Mouse (Mus musculus) hindbrain, embryonic 12.5 days (tissue): ENCODE data around the gene Gm3646. TPM values are rescaled to one million over a fixed set of nuclear protein-coding genes. Genes with fewer than 3 reads are reported as not detected.
A peak's percentile ranks its signal among the peaks of the same experiment; 100 is the strongest.

Source experiments
- ATAC-seq: fragments of 200-750 bp; cut with Nextera tagmentation; 2 replicates; pipeline ENCODE4 v1.8.0; 2017; ENCODE audit warnings: moderate TSS enrichment; ENCODE audit not compliant: low FRiP score
- H3K27ac ChIP-seq: fragments of 300-500 bp; sonication (generic); 2 replicates; pipeline ENCODE4 v1.5.1; 2016; ENCODE audit warnings: mild to moderate bottlenecking
- H3K27me3 ChIP-seq: fragments of 300-500 bp; sonication (generic); 2 replicates; pipeline ENCODE4 v1.6.1; 2016; ENCODE audit warnings: mild to moderate bottlenecking
- H3K36me3 ChIP-seq: fragments of 300-500 bp; sonication (generic); 2 replicates; pipeline ENCODE4 v1.6.1; 2016; ENCODE audit warnings: mild to moderate bottlenecking
- H3K4me1 ChIP-seq: fragments of 300-500 bp; sonication (generic); 2 replicates; pipeline ENCODE4 v1.6.1; 2016
- H3K4me2 ChIP-seq: fragments of 300-500 bp; sonication (generic); replicated peaks from 2 replicates; pipeline ENCODE4 v1.6.1; 2016; ENCODE audit warnings: mild to moderate bottlenecking
- H3K4me3 ChIP-seq: fragments of 300-500 bp; sonication (generic); 2 replicates; pipeline ENCODE4 v1.5.1; 2016; ENCODE audit warnings: mild to moderate bottlenecking
- H3K9ac ChIP-seq: fragments of 300-500 bp; sonication (generic); 2 replicates; pipeline ENCODE4 v1.6.1; 2016; ENCODE audit warnings: mild to moderate bottlenecking, moderate library complexity
- H3K9me3 ChIP-seq: fragments of 300-500 bp; sonication (generic); replicated peaks from 2 replicates; pipeline ENCODE4 v1.6.1; 2016; ENCODE audit warnings: mild to moderate bottlenecking
- WGBS: fragments of 180-500 bp; shearing (Covaris S2); methylation state at CpG from one replicate; pipeline ENCODE4 v1.1.7; 2016; 5-methylcytosine and 5-hydroxymethylcytosine counted together
- polyA plus RNA-seq: library from polyadenylated mRNA; unstranded; fragments of >200 nt; fragmentation: Nextera tagmentation; extraction: Ambion mirVana; gene quantifications from 2 replicates; pipeline ENCODE4 v1.2.1, GENCODE M21; 2016

The Gm3646 gene
- polyA plus RNA-seq, result not detected in 2 replicates

- no peaks in the 10 kb centered on the region for H3K36me3 ChIP-seq
- no peaks in the 10 kb centered on the region for H3K4me1 ChIP-seq
- H3K9me3 ChIP-seq, result no peaks in the 10 kb centered on the region
- H3K4me3 ChIP-seq, result no peak within 1 kb of the TSS
- ATAC-seq, result no peak
- no peak within 1 kb of the TSS for H3K27ac ChIP-seq
- no peaks in the 10 kb centered on the region for H3K27me3 ChIP-seq
- no peak within 1 kb of the TSS for H3K4me2 ChIP-seq
- no peak within 1 kb of the TSS for H3K9ac ChIP-seq
- WGBS, result 84% methylated on average over 4 of the region's 4 CpGs
These were observed at the start of gene Gm3646 for GRCm38 (mm10) chr1:39805243-39805979. Gm3646 (minus strand) TSS chr1:39805332.

- Histone ChIP-seq H3K9ac (no peak overlapping the region), H3K27me3 (no peaks in the 10 kb centered on the region), H3K9me3 (no peaks in the 10 kb centered on the region), H3K4me1 (peaks cover 4% of the 10 kb centered on the region), H3K27ac (no peak overlapping the region), H3K4me2 (no peak overlapping the region), H3K4me3 (no peak overlapping the region), H3K36me3 (no peaks in the 10 kb centered on the region)
- no peak for ATAC-seq
- WGBS, result 91% methylated on average over 7 of the region's 7 CpGs
These were observed 41.9 kb upstream of the Gm3646 start for GRCm38 (mm10) chr1:39847066-39847465.

GRCm38 (mm10) chr1:39846031-39846550, 41.0 kb upstream of the Gm3646 start:
- H3K27me3 ChIP-seq, result no peaks in the 10 kb centered on the region
- no peak for ATAC-seq
- H3K36me3 ChIP-seq, result no peaks in the 10 kb centered on the region
- H3K27ac ChIP-seq, result no peak overlapping the region
- H3K4me2 ChIP-seq, result no peak overlapping the region
- no peak overlapping the region for H3K9ac ChIP-seq
- H3K9me3 ChIP-seq, result no peaks in the 10 kb centered on the region
- H3K4me1 ChIP-seq, result peaks cover 4% of the 10 kb centered on the region; the same call in 1 of the 2 replicates
- H3K4me3 ChIP-seq, result no peak overlapping the region
- WGBS, result 73% methylated on average over 4 of the region's 4 CpGs

- 75% methylated on average over 5 of the region's 5 CpGs for WGBS
- ATAC-seq, result no peak
- Histone ChIP-seq H3K9me3 (no peaks in the 10 kb centered on the region), H3K27ac (no peak overlapping the region), H3K36me3 (no peaks in the 10 kb centered on the region), H3K9ac (no peak overlapping the region), H3K4me2 (no peak overlapping the region), H3K27me3 (no peaks in the 10 kb centered on the region), H3K4me1 (peaks cover 25% of the 10 kb centered on the region), H3K4me3 (no peak overlapping the region)
These were observed 38.2 kb upstream of the Gm3646 start for GRCm38 (mm10) chr1:39843328-39843727.

DNA sequence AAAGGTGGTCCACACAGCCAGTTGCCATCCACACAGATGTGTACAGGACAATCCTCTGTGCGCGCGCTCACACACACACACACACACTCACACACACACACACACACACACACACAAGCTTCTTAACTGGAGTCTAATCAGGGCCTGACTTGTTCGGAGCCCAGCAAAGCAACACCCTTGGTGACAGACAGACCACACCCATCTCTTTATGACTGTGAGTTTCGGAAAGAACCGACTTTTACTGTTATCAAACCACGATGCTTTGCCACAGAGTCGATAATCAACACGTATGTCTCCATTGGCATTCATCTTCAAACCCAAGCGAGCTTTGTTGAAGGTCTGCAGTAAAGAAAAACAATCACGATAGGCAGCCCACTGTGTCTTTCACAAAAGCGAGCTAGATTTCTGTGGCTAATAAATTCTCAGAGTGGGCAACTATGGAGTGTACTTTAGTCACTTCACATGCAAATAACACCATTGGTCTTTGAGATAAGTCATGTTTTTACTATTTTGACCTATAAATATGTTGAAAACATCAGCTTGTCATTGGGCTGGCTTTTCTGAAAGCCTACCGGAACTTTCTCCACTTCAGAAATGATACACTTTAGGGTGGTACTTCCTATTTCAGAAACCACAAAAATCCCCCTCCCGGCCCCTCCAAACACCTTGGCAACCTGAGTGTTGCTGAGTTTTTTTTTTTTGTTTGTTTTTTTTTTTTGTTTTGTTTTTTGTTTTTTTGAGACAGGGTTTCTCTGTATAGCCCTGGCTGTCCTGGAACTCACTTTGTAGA, 37.3 kb upstream of the Gm3646 start:
- Histone ChIP-seq H3K36me3 (no peaks in the 10 kb centered on the region), H3K4me2 (no peak overlapping the region), H3K9ac (no peak overlapping the region), H3K4me1 (peaks cover 25% of the 10 kb centered on the region), H3K27ac (no peak overlapping the region), H3K4me3 (no peak overlapping the region), H3K27me3 (no peaks in the 10 kb centered on the region), H3K9me3 (no peaks in the 10 kb centered on the region)
- 91% methylated on average over 14 of the region's 14 CpGs for WGBS
- no peak for ATAC-seq

- no peak for ATAC-seq
- Histone ChIP-seq H3K27me3 (no peaks in the 10 kb centered on the region), H3K4me1 (peaks cover 22% of the 10 kb centered on the region)
These were observed 35.7 kb upstream of the Gm3646 start for GRCm38 (mm10) chr1:39840856-39841255.

DNA sequence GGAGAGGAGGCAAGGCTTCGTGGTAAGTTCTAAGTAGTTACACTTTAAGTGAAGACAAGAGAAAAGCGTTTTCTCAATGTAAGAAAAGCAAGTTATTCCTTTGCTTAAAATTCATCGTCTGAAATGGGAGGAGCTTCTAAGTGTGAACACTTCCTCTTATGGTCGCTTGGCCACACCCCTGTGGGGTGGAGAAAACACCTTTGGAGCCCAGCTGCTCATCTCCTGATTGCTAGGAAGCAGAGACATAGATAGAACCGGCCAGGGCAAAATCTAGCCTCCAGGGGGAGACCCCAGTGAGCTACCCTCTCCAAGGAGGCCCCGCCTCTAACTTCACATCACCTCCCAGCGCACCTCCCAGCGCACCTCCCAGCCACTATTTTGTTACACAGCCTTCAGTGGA, 34.7 kb upstream of the Gm3646 start:
- H3K27ac ChIP-seq, result peak overlapping the region; percentile 80
- 54% methylated on average over 8 of the region's 8 CpGs for WGBS
- no peaks in the 10 kb centered on the region for H3K9me3 ChIP-seq
- H3K4me3 ChIP-seq, result no peak overlapping the region
- no peak overlapping the region for H3K9ac ChIP-seq
- peaks cover 22% of the 10 kb centered on the region for H3K4me1 ChIP-seq
- H3K27me3 ChIP-seq, result no peaks in the 10 kb centered on the region
- no peak for ATAC-seq
- H3K4me2 ChIP-seq, result no peak overlapping the region
- no peaks in the 10 kb centered on the region for H3K36me3 ChIP-seq

More at GRCm38 (mm10) chr1:39840856-39841255, 35.7 kb upstream of the Gm3646 start:
- 52% methylated on average over 4 of the region's 4 CpGs for WGBS
- Histone ChIP-seq H3K4me2 (no peak overlapping the region), H3K36me3 (no peaks in the 10 kb centered on the region), H3K9me3 (no peaks in the 10 kb centered on the region), H3K4me3 (no peak overlapping the region), H3K9ac (no peak overlapping the region), H3K27ac (no peak overlapping the region)

- peak; percentile 78 for ATAC-seq
These were observed 34.1 kb upstream of the Gm3646 start for GRCm38 (mm10) chr1:39839217-39839616.

DNA sequence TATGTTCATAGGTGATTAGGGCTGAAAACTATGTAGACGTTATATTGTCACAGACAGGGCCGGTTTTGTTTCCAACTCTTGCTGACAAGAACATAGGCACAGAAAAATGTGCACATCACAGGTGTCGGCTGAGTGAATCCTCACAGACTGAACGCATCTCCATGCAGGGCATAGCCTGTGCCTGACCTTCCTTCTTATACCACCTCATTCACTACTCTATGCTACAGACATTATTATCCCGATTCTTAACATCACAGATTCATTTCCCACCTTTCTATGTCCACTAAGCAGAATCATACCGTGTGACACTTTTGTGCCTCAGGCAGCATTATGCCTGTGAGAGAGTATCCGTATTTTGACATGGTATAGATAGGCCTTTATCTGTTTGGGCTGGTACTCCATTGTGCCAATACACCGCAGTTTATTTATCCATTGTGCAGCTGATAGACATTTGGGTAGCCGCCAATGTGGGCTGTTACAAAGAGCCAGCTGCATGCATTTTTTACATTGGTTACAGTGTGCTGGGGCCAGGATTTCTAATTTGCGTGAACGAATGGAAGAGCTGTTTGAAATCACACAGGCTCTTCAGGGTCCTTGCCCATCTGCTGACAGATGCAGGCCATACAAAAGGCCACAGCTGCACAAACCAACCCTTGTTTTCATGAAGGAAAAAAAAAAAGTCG, 33.5 kb upstream of the Gm3646 start:
- no peak overlapping the region for H3K9ac ChIP-seq
- no peaks in the 10 kb centered on the region for H3K36me3 ChIP-seq
- H3K4me2 ChIP-seq, result no peak overlapping the region
- ATAC-seq, result peak; percentile 94
- peak overlapping the region; percentile 80 for H3K27ac ChIP-seq
- WGBS, result 38% methylated on average over 12 of the region's 12 CpGs
- H3K4me3 ChIP-seq, result no peak overlapping the region
- peaks cover 22% of the 10 kb centered on the region for H3K4me1 ChIP-seq
- no peaks in the 10 kb centered on the region for H3K27me3 ChIP-seq
- no peaks in the 10 kb centered on the region for H3K9me3 ChIP-seq

More at GRCm38 (mm10) chr1:39839217-39839616, 34.1 kb upstream of the Gm3646 start:
- no peaks in the 10 kb centered on the region for H3K27me3 ChIP-seq
- H3K4me1 ChIP-seq, result peaks cover 22% of the 10 kb centered on the region
- no peak overlapping the region; the same call in 1 of the 2 replicates for H3K4me2 ChIP-seq
- H3K4me3 ChIP-seq, result no peak overlapping the region
- H3K36me3 ChIP-seq, result no peaks in the 10 kb centered on the region
- H3K9me3 ChIP-seq, result no peaks in the 10 kb centered on the region
- 36% methylated on average over 10 of the region's 10 CpGs for WGBS
- 0 out of 2 replicates have a peak overlapping the region, but pooled peaks have one; percentile 8 for H3K9ac ChIP-seq
- H3K27ac ChIP-seq, result peak overlapping the region; percentile 80

DNA sequence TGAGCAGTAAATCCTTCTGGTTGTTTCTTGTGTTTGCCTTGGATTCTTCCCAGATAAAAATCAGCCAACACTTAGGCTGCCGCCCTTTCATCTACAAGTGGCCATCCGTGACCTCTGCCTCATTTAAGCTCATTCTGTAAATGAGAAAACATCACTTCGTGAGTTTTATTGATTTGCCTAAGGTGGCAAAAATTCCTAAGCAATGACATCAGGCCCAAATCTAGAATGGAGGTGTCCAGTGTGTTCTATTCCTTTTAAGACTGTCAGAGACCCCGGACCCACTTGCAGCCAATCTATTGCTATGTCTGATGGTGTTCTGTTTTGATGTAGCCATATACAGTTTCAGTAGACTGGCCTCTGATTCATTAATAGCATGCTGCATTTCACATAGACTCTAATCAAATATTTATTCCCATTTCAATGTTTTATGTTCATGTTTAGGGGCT, 26.5 kb upstream of the Gm3646 start:
- H3K9ac ChIP-seq, result no peak overlapping the region
- 83% methylated on average over 4 of the region's 4 CpGs for WGBS
- H3K27me3 ChIP-seq, result no peaks in the 10 kb centered on the region
- no peaks in the 10 kb centered on the region for H3K9me3 ChIP-seq
- H3K36me3 ChIP-seq, result no peaks in the 10 kb centered on the region
- no peak overlapping the region for H3K27ac ChIP-seq
- H3K4me3 ChIP-seq, result no peak overlapping the region
- H3K4me1 ChIP-seq, result no peaks in the 10 kb centered on the region
- ATAC-seq, result no peak
- H3K4me2 ChIP-seq, result no peak overlapping the region

DNA sequence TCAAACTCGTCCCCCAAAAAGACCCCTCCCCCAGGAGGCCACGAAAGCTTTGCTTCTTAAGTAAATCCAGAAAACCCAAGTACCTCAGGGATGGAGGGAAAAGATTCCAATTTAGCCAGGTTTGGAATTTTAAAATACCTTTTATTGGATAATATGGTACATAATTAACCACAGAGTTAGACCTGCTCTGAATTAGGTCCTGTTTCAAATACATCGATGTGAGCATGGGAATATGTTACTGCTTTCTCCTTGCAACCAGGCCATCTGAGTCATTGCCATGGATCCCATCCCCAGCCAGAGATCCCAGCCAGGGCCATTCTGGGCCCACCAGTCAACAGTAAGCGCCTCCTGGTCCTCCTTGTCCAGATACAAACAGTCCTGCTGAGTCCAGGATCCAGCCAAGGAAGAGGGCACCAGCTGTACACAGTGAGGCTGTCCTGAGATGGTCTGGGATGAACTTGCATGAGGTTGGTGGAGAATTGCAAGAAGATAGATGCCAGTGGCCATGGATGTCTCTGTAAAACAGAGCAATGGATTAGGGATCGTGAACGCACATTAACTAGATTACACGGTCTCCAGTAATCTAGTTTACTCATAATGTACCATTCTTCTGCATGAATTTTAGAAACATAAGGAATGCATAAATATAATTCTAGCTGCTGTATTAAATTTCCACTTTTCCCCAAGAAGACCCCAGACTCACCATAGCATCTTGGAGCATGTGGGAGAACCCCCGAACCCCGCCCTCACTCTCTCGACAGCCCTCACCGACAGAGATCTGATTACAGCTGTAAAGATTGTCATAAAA, 25.9 kb upstream of the Gm3646 start:
- H3K27me3 ChIP-seq, result no peaks in the 10 kb centered on the region

More for the DNA sequence above, 25.9 kb upstream of the Gm3646 start:
- Histone ChIP-seq H3K36me3 (no peaks in the 10 kb centered on the region), H3K9ac (no peak overlapping the region), H3K4me1 (no peaks in the 10 kb centered on the region), H3K9me3 (no peaks in the 10 kb centered on the region), H3K4me2 (no peak overlapping the region), H3K27ac (no peak overlapping the region), H3K4me3 (no peak overlapping the region)
- 90% methylated on average over 11 of the region's 11 CpGs for WGBS
- no peak for ATAC-seq
